Mouse (Mus musculus) neural tube, embryonic 13.5 days (tissue): ENCODE results near the gene Fam19a4. TPM values are rescaled to one million over a fixed set of nuclear protein-coding genes. Genes with fewer than 3 reads are reported as not detected.
A peak's percentile ranks its signal among the peaks of the same experiment; 100 is the strongest.

Experiments
- ATAC-seq: fragments of 200-750 bp; cut with Nextera tagmentation; 2 replicates; pipeline ENCODE4 v1.8.0; 2017; ENCODE audit warnings: low read depth, mild to moderate bottlenecking, moderate TSS enrichment, moderate library complexity
- H3K27ac ChIP-seq: fragments of 300-500 bp; sonication (generic); replicated peaks from 2 replicates; pipeline ENCODE4 v1.5.1; 2015; ENCODE audit warnings: moderate library complexity, mild to moderate bottlenecking, inconsistent platforms
- H3K27me3 ChIP-seq: fragments of 300-500 bp; sonication (generic); 2 replicates; pipeline ENCODE4 v1.6.1; 2015; ENCODE audit warnings: mild to moderate bottlenecking, inconsistent platforms
- H3K36me3 ChIP-seq: fragments of 300-500 bp; sonication (generic); 2 replicates; pipeline ENCODE4 v1.6.1; 2015; ENCODE audit warnings: mild to moderate bottlenecking, inconsistent platforms
- H3K4me1 ChIP-seq: fragments of 300-500 bp; sonication (generic); replicated peaks from 2 replicates; pipeline ENCODE4 v1.6.1; 2015; ENCODE audit warnings: inconsistent platforms
- H3K4me2 ChIP-seq: fragments of 300-500 bp; sonication (generic); 2 replicates; pipeline ENCODE4 v1.6.1; 2015; ENCODE audit warnings: inconsistent platforms, mild to moderate bottlenecking, moderate library complexity
- H3K4me3 ChIP-seq: fragments of 300-500 bp; sonication (generic); 2 replicates; pipeline ENCODE4 v1.5.1; 2015; ENCODE audit warnings: mild to moderate bottlenecking, inconsistent platforms
- H3K9ac ChIP-seq: fragments of 300-500 bp; sonication (generic); 2 replicates; pipeline ENCODE4 v1.6.1; 2015; ENCODE audit warnings: moderate library complexity, mild to moderate bottlenecking, inconsistent platforms
- H3K9me3 ChIP-seq: fragments of 300-500 bp; sonication (generic); 2 replicates; pipeline ENCODE4 v1.6.1; 2016; ENCODE audit warnings: inconsistent platforms
- WGBS: fragments of 180-500 bp; shearing (Covaris S2); methylation state at CpG from one replicate; pipeline ENCODE4 v1.1.7; 2015; 5-methylcytosine and 5-hydroxymethylcytosine counted together
- polyA plus RNA-seq: library from polyadenylated mRNA; unstranded; fragments of >200 nt; fragmentation: Nextera tagmentation; extraction: Ambion mirVana; gene quantifications from 2 replicates; pipeline ENCODE4 v1.2.1, GENCODE M21; 2015

Gene Fam19a4
- polyA plus RNA-seq = 6.6 and 7.1 TPM in 2 replicates

DNA sequence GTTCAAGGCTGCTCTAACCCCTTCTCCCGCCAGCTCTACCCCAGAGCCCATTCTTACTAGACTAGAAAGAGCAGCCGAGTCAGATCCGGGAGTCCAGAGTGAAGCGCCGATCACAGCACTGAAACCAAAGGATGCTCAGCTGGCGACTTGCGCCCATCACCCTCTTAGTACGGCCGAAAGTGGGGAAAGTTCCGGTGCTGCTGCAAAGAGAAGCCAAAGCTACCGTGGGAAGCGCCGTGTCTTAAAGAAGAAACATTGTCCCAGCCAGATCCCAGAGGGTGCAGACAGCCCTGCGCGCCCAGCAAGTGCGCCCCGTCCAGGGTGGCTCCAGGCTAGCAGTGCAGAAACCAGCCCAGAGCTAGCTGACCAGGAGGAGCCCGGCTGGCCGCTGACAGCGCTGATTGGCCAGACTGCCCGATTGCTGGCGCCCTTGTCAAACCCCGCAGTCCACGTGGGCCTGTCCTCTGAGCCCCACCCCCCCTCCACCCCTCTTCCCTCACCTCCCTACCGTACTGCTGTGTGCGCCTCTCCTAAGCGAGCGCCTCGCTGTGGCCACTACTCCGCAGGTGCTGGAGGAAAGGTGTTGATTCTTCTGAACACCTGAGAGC, at the start of gene Fam19a4:
Gene Fam19a4, minus strand, starts transcription at position 340 of the 608 bp plus-strand sequence.
- WGBS = 2% methylated on average over 30 of the region's 30 CpGs
- H3K9me3 ChIP-seq = no peaks in the 10 kb centered on the region
- H3K27me3 ChIP-seq = peaks cover 40% of the 10 kb centered on the region
- peak within 1 kb of the TSS; percentile 73 for H3K4me2 ChIP-seq
- peak within 1 kb of the TSS; percentile 38 for H3K4me3 ChIP-seq
- no peaks in the 10 kb centered on the region for H3K36me3 ChIP-seq
- peaks cover 22% of the 10 kb centered on the region for H3K4me1 ChIP-seq
- peak within 1 kb of the TSS; percentile 55 for H3K9ac ChIP-seq
- H3K27ac ChIP-seq = no peak within 1 kb of the TSS
- ATAC-seq = peak; percentile 86

DNA sequence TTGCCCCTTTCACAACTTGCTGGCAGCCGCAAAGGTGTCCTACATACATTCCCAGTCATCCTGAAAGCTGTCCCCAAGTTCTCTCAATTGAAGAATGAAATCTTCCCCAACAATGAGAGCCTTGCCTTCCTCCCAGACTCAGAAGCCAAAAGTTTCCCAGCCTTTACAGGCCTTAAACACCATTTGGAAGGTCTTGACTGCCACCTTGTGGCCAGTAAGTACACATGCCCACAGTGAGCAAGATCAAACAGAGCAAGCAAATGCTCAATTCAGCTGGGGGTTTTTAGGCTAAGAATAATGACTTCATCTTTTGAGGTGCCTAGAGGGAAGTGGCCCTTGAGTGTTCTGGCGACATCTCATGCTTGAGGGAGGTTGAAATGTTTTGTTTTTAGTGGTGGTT, 46.6 kb upstream of the Fam19a4 start:
- peak; percentile 60; the same call in 1 of the 2 replicates for ATAC-seq
- no peak overlapping the region for H3K27ac ChIP-seq
- no peak overlapping the region for H3K9ac ChIP-seq
- H3K4me3 ChIP-seq = no peak overlapping the region
- H3K4me2 ChIP-seq = no peak overlapping the region
- no peaks in the 10 kb centered on the region for H3K27me3 ChIP-seq
- 21% methylated on average over 2 of the region's 2 CpGs for WGBS
- H3K9me3 ChIP-seq = no peaks in the 10 kb centered on the region
- H3K36me3 ChIP-seq = peaks cover 4% of the 10 kb centered on the region; the same call in 1 of the 2 replicates
- H3K4me1 ChIP-seq = peaks cover 14% of the 10 kb centered on the region

DNA sequence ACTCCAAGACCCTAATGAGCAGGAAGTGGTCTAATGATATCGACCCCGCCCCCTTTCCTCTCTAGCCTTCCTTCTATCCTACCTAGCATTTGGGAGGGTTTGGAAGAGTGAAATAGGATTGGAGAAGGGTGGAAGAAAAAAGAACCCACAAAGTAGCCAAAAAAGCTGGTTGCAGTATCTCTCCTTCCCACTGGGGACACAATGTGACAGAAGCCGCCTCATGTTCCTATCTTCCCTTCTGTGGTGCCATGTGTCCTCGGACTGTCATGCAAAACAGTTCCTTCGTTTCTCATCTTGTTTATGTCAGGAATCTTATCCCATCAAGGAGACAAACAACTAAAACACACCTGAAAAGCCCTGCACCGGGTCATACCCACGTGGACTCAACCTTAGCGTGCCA, 45.9 kb upstream of the Fam19a4 start:
- Histone ChIP-seq H3K27ac (no peak overlapping the region), H3K4me3 (no peak overlapping the region), H3K36me3 (peaks cover 4% of the 10 kb centered on the region; the same call in 1 of the 2 replicates), H3K9me3 (no peaks in the 10 kb centered on the region), H3K4me2 (no peak overlapping the region), H3K9ac (no peak overlapping the region), H3K27me3 (no peaks in the 10 kb centered on the region), H3K4me1 (peaks cover 21% of the 10 kb centered on the region)
- ATAC-seq = no peak
- 77% methylated on average over 8 of the region's 8 CpGs for WGBS

DNA sequence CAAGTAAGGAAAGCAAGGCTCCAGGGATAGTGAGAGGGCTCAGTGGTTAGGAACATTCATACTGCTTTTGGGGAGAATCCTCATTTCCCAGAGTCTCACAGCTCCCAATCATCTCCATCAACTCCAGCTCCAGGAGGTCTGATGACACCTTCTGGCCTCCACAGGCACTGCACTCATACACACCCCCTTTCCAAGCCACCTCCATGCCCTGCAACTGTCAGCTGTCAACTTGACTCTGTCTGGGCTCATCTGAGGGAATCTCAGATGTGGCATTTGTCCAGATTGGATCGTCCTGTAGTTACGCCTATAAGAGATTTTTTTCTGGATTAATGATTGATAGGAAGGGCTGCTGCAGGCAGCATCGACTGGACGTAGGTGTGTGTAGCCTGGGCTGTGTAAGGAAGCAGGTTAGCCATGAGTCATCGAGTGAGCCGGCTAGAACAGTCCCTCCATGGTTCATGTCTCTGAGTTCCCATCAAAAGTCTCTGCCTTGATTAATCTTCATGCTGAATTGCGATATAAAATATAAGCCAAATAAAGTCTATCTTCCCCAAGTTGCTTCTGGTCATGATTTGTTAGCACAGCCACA, 44.1 kb upstream of the Fam19a4 start:
- WGBS = 86% methylated on average over 7 of the region's 7 CpGs
- Histone ChIP-seq H3K9me3 (no peaks in the 10 kb centered on the region), H3K27ac (no peak overlapping the region), H3K36me3 (peaks cover under 1% of the 10 kb centered on the region; the same call in 1 of the 2 replicates), H3K4me3 (no peak overlapping the region), H3K9ac (no peak overlapping the region), H3K4me1 (peaks cover 22% of the 10 kb centered on the region), H3K4me2 (no peak overlapping the region), H3K27me3 (no peaks in the 10 kb centered on the region)
- ATAC-seq = no peak

DNA sequence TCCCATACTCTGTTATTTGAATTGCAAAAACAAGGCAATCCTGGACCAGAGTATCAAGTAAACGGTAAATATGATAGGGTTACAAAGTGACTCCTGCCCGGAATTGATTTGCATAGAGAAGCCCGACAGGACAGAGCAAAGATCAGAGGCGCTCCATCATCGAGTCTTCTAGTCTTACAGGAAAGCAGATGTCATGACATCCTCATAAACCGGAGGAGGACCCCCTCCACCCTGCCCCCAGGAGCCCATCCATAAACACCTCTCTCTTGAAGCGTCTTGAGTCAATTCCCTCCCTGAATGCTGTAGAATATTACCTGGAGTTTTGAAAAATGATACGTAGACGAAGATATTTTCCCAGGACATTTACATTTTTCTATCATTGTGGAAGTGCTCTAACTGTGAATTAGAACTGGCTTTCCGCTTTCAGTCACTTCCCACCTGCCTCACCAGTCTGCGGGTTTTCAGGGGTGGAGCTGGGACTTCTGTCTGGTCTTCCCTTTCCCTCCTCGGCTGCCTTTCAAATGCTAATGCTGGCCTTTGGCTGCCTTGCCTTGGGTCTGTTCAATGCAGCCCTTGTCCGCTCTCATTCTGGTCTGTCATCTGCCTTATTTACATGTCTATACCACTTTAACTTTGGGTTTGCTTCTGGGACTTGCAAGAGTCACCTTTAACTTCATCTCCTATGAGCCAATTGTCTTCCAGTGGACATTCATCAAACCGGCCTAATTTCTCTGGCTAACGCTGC, 41.9 kb upstream of the Fam19a4 start:
- H3K4me2 ChIP-seq = peak overlapping the region; percentile 33
- no peaks in the 10 kb centered on the region for H3K27me3 ChIP-seq
- no peak overlapping the region for H3K4me3 ChIP-seq
- no peak overlapping the region for H3K27ac ChIP-seq
- 3% methylated on average over 15 of the region's 15 CpGs for WGBS
- H3K36me3 ChIP-seq = no peaks in the 10 kb centered on the region
- H3K4me1 ChIP-seq = peaks cover 22% of the 10 kb centered on the region
- peak overlapping the region; percentile 14; the same call in 1 of the 2 replicates for H3K9ac ChIP-seq
- no peaks in the 10 kb centered on the region for H3K9me3 ChIP-seq
- peak; percentile 76 for ATAC-seq

DNA sequence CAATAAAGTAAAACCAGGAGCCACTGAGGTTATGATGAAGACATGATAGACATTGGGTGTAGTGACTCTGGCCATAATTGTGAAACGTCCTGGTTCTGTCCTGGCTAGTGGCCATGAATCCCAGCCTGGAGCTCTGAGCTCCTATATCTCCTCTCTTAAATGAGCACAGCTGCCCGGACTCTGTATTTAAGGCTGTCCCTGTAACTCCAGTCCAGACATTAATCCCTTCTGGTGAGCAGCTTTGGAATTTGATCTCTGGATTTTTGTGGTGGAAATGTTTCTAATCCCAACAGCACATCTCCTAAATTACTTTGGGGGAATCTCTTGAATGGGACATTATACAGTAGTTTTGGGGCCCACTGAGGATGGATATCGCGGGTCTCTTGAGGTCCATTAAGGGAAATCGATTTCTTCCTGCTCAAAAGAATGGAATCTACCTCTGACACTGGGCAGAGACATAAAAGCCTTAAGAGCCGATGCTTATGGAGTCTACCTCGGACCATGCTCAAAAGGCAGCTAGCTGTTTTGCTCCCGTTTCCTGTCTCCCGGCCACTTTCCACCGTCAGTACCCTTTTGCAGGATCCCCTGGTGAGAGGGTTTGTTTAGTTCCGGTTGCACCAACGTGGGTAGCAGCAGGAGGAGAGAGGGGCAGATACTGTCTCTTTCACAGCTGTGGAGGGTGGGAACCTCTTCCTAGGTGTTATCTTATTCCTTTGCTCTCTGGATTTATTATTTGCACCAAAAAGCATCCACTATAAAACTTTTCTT, 41.2 kb upstream of the Fam19a4 start:
- ATAC-seq = no peak
- H3K4me2 ChIP-seq = peak overlapping the region; percentile 33; the same call in 1 of the 2 replicates
- H3K9ac ChIP-seq = no peak overlapping the region; the same call in 1 of the 2 replicates
- H3K4me1 ChIP-seq = peaks cover 22% of the 10 kb centered on the region
- no peaks in the 10 kb centered on the region for H3K27me3 ChIP-seq
- WGBS = 17% methylated on average over 12 of the region's 12 CpGs
- no peak overlapping the region for H3K27ac ChIP-seq
- no peaks in the 10 kb centered on the region for H3K36me3 ChIP-seq
- no peaks in the 10 kb centered on the region for H3K9me3 ChIP-seq
- H3K4me3 ChIP-seq = no peak overlapping the region

DNA sequence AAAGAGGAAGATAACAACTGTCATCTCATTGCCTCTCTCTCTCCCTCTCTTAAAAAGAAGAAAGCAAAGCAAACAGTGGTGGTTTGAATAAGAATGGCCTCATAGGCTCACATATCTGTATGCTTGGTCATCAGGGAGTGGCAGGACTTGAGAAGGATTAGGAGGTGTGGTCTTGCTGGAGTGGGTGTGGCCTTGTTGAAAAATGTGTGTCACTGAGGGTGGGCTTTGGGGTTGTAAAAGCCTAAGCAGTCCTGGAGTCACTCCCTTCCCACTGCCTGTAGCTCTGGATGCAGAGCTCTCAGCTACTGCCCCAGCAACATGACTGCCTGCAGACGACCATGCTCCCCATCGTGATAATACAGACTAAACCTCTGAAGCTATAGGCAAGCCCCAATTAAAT, 22.1 kb upstream of the Fam19a4 start:
- H3K9me3 ChIP-seq = 0 out of 2 replicates have a peak, but pooled peaks cover 3% of the 10 kb centered on the region
- no peak overlapping the region for H3K27ac ChIP-seq
- no peaks in the 10 kb centered on the region; the same call in 1 of the 2 replicates for H3K4me1 ChIP-seq
- no peaks in the 10 kb centered on the region for H3K36me3 ChIP-seq
- ATAC-seq = no peak
- H3K27me3 ChIP-seq = no peaks in the 10 kb centered on the region
- no peak overlapping the region for H3K9ac ChIP-seq
- H3K4me3 ChIP-seq = no peak overlapping the region
- WGBS = 88% methylated on average over 2 of the region's 2 CpGs
- H3K4me2 ChIP-seq = no peak overlapping the region

DNA sequence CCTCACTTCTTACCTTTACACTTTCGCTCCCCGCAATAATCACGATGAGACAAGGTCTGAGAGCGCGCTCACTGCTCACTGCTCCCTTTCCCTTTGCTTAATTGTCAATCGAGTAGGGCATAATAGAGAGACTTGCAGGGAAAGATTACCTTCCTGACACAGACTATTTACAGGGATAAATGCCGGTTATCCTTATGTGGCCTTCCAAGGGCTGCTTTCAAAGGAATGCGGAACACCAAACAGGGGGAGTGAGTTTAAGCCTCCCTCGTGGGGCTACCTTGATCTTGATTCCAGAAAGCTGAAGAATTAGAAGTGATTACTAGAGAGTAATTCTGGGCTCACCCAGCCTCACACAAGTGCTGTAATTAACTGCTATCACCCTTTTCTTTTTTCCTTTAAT, 19.8 kb upstream of the Fam19a4 start:
- Histone ChIP-seq H3K9ac (no peak overlapping the region), H3K4me1 (no peaks in the 10 kb centered on the region; the same call in 1 of the 2 replicates), H3K4me2 (no peak overlapping the region), H3K27me3 (no peaks in the 10 kb centered on the region), H3K27ac (no peak overlapping the region), H3K36me3 (no peaks in the 10 kb centered on the region), H3K9me3 (no peaks in the 10 kb centered on the region), H3K4me3 (no peak overlapping the region)
- WGBS = 51% methylated on average over 9 of the region's 9 CpGs
- no peak for ATAC-seq

DNA sequence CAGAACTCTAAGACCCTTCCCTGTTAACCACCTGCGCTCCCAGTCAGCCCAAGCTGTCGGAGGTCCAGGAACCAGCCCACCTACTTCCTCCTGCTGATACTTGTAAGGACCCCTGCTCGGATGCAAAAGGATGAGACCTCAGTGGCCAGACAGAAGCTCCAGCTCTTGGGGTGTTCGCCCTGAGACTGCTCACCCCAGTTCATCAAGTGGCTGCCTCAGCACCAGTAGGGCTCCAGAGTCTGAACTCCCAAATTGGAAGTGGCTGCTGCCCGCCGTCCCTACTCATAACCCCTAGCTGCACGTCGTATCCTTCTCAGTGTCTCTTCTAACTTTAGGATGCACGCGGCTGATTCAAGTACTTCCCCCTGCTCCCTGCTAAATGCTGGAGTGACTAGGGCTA, 614 bp downstream of the Fam19a4 start:
- 1% methylated on average over 10 of the region's 10 CpGs for WGBS
- Histone ChIP-seq H3K9me3 (no peaks in the 10 kb centered on the region), H3K27ac (no peak overlapping the region), H3K36me3 (no peaks in the 10 kb centered on the region), H3K9ac (peak overlapping the region; percentile 55), H3K4me2 (peak overlapping the region; percentile 73), H3K4me3 (peak overlapping the region; percentile 38), H3K4me1 (peaks cover 22% of the 10 kb centered on the region), H3K27me3 (peaks cover 40% of the 10 kb centered on the region)
- ATAC-seq = no peak

DNA sequence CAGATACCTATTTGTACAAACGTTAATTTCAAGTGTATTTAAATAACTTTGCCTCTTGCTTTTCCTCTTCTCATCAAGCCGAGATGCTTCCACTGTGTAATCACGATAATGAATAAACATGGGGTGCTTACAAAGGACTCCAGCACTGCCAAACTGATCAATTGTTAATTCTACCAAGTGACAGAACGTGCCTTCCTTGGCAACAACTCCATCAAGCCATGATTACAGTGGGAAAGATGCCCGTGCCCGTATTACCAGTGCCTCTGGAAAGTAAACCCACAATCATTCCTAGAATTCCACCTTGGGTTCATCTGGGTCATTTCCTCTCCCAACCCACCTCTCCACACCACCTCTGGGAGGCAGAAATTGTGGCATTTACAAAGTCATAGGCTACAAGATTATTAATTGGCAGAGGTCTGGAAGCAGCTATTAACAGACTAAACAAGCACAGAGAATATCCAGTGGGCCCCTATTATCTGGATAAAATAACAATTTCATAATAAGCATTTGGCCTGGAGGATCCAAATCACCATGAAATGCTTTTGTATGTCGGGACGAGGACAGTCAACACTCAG, 7.9 kb downstream of the Fam19a4 start:
- no peak for ATAC-seq
- Histone ChIP-seq H3K9me3 (no peaks in the 10 kb centered on the region), H3K36me3 (no peaks in the 10 kb centered on the region), H3K4me1 (no peaks in the 10 kb centered on the region), H3K4me2 (no peak overlapping the region), H3K9ac (no peak overlapping the region), H3K4me3 (no peak overlapping the region), H3K27ac (no peak overlapping the region), H3K27me3 (peaks cover 7% of the 10 kb centered on the region)
- 57% methylated on average over 8 of the region's 8 CpGs for WGBS

DNA sequence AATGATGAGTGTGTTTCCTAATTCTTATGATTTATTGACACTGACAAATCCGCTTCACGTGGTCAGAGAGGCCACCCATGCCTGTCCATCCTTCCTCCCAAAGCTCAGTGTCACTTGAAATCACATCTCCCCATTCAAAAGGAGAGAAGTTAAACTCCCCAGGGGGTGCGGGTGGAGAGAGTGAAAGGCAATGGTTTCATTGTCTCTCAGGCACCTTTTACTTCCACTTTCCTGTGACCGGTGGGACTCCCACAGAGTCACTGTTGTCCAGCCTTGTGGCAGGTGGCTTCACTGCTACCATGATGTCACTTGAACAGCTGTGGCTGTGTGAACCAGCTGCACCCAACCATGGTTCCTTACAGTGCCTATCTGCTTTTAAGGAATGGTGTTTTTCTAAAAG, 11.8 kb downstream of the Fam19a4 start:
- Histone ChIP-seq H3K9me3 (no peaks in the 10 kb centered on the region), H3K36me3 (no peaks in the 10 kb centered on the region), H3K4me1 (peaks cover 13% of the 10 kb centered on the region), H3K9ac (no peak overlapping the region), H3K27me3 (peaks cover 5% of the 10 kb centered on the region; the same call in 1 of the 2 replicates), H3K27ac (no peak overlapping the region), H3K4me2 (no peak overlapping the region), H3K4me3 (no peak overlapping the region)
- WGBS = 19% methylated on average over 4 of the region's 4 CpGs
- no peak for ATAC-seq
